Mouse (Mus musculus) kidney, postnatal 25 days (tissue): Measurements from ENCODE around the gene Fgf11.

ENCODE experiments used
- DNase-seq, 2 experiments: peaks; one replicate each; pipeline ENCODE4 v3.0.0; 2021; ENCODE audit warnings: mixed read lengths in 2 of 2

Gene Fgf11

DNA sequence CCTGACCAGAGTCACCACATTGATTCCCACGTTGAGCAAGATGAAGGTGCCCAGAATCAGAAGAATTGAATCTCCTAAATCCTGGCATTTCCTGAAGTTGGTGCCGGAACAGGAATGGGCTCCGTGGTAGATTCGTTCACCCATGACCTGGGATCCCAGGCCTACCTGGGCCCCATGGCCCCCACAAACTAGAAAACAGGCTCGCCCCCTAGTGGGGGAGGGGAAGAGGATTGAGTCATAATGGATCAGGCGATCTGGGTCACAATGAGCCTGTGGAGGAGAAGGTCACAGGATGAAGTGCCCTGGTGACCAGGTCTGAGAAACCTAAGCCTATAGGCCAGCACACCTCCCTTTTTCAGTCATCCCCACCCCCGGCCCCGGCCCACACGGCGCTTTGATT lies 13.5 kb upstream of the Fgf11 start, which contains the start of gene Gm39566:
Gm39566 (minus strand) TSS at position 144 of the 400 bp plus-strand sequence.
- DNase-seq: no peak

DNA sequence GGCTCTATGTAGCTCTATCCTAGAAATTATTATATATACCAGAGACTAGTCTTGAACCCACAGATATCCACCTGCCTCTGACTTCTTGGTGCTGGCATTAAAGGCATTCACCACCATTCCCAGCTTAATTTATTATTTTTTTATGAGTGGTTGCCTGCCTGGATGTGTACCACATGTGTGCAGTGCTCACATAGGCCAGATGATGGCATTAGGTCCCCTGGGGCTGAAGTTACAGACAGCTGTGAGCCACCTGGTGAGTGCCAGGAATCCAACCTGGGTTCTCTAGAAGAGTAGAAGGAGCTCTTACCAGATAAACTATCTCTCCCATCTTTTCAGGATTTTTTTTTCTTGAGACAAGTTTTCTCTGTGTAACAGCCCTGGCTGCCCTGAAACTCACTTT lies 8.6 kb upstream of the Fgf11 start:
- DNase-seq: no peak

DNA sequence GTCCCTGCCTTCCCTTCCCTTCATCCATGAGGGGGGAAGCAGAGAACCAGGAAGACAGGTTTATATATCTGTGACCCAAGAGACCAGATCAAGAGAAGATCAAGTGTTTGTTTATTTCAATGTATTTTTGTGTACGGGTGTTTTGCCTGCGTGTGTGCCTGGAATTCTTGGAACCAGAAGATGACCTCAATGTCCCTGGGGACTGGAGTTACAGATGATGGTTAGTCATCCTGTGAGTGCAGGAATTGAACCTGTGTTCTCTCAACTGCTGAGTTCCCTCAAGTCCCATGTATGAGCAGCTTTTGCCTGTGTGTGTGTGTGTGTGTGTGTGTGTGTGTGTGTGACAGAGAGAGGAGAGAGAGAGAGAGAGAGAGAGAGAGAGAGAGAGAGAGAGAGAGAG lies 6.0 kb upstream of the Fgf11 start:
- DNase-seq: no peak

DNA sequence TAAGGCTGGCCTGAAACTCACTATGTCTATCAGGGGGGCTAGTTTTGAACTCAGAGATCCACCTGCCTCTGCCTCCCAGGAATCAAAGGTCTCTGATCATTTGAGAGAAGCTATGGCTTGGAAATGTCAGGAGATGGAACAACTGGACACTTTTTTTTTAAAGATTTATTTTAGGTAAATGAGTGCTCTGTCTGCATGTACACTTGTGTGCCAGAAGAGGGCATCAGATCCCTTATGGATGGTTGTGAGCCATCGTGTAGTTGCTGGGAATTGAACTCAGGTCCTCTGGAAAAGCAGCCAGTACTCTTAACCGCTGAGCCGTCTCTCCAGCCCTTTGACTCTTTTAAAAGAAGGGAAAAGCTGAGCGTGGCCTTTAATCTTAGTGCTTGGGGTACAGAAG lies 4.7 kb upstream of the Fgf11 start:
- DNase-seq: no peak

DNA sequence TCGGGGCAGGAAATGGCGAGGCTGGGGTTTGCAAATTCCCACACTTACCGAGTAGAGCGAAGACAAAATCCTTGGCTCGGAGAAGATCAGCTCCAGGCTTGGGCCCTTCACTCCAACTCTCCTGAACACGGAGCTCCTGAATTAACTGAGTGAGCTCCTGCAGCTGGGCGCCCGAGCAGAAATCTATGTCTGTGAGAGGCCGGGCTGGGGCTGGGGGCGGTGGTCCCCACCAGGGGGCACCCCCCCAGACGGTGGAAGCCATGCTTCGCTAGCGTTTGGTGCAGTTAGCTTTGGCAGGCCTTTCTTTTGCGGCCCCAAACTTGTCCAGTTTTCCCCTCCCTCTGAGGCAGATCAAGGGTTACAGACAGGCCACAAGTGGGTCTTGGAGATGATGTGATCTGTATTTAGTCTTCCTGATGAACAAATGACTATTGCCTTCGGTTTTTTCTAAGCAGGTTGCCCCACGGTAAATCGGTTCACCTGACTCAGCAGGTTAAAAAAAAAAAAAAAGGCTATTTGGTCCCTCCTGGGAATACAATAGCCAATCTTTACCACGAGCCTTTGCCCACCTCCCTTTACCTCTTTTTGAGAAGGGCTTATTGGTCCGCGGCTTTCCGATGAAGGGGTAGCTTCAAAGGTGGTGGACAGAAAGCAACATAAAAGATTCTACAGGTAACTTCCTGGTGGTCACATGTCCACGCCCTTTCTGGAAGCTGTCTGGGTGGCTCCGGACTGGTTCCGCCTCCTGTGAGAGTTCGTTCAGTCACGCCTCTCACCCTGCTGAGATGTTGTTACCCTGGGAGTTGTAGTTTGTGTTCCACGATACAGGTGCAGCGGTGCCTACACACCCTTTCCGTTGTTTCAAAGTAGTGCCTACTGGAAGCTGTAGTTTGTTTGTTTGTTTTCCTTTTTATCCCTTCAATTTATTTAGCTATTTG lies 3.6 kb upstream of the Fgf11 start, which contains the start of gene Tmem102:
Tmem102 (minus strand) TSS at position 653 of the 938 bp plus-strand sequence.
- peak; percentile 81 to 93 for DNase-seq

DNA sequence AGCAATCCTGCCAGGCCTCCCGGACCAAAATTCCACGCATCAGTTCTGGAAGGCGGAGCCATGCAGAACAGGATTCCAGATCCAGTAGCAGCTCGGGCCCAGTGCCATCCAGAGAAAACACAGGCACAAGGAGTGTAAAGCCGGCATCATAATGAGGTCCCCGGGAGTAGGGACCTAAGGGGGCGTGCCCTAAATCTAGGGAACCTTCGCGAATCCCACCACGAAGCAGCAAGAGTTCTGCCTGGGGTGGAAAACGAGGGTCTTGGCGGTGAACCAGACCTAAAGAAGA lies 2.9 kb upstream of the Fgf11 start:
- DNase-seq: peak; percentile 68 to 71

DNA sequence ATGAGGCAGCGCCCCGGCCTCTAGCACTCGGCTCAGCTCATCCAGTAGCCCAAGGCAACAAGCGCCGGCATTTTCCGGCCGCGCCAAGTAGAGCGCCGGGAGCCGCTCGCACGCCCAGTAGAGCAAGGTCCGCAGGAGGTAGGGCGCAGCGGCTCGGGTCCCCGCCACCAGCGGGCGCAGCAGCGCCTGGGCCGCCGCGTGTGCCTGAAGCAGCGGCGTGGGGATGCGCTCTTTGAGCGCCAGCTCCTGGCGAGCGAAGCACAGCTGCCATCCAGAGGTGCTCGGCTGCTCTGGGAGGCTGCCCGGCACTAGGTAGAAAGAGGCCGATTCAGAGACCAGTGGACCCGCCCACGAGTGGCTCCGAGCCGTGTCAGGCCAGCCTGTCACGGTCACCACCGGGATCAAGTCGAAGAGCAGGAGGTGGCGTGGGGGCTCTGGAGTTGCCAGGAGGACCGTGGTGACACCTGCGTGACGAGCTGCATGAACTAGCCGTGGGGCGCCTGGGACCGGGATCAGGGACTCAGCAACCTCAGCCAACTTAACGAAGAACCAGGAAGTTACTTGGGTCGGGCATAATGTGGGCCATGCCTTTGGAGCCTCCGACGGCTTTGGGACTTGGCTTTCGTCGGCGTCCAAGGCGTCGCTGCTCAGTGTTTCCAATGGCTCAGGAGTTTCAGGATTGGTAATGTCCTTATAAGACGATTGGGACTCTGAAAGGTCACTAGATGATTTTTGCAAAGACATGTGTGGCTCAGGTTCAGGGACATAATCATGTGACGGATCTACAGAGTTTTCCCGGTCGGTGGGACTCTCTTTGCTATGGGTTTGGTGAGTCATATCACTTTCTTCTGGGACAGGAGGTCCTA lies 2.4 kb upstream of the Fgf11 start:
- DNase-seq: peak; percentile 81 to 91

DNA sequence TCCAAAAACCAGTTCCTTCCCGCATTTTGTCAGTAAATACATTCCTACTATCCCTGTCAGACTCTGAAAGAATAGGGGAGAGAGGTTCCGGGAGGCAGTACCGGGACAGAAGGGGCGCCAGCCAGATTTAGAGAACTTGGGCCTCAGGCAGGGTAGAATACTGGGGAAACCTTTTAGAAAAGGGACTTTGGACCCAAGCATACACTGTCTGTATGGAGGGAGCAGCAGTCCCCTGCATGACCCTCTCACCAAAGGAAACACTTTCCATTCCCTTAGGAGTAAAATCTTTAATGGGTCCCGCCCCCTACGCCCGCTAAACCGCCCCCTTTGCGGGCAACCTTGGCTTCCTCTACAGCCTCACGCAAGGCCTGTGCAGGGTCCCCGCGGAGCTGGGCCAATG lies 1.7 kb upstream of the Fgf11 start:
- no peak for DNase-seq

DNA sequence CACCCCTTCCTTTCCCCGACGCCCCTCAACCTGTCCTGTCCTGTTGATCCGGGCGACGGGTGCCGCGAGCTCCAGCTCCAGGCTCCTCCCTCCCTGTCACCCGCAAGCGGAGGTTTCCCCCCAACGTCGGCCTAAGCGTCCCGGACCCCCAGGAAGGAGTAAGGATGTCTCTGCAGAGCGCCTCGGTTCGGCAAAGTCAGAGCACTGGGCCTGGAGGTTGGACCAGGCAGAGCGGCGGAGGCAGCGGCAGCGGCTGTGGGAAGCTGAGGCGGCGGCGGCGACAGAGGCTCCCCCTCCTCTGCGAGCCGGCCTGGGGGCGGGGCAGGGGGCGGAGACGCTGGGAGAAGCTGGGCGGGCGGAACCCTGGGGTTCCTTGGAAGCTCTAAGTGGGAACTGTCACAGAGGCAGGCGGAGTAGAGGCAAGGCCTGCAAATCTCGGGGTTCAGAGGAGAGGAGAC lies 1.0 kb upstream of the Fgf11 start:
- DNase-seq: peak; percentile 86 to 92

DNA sequence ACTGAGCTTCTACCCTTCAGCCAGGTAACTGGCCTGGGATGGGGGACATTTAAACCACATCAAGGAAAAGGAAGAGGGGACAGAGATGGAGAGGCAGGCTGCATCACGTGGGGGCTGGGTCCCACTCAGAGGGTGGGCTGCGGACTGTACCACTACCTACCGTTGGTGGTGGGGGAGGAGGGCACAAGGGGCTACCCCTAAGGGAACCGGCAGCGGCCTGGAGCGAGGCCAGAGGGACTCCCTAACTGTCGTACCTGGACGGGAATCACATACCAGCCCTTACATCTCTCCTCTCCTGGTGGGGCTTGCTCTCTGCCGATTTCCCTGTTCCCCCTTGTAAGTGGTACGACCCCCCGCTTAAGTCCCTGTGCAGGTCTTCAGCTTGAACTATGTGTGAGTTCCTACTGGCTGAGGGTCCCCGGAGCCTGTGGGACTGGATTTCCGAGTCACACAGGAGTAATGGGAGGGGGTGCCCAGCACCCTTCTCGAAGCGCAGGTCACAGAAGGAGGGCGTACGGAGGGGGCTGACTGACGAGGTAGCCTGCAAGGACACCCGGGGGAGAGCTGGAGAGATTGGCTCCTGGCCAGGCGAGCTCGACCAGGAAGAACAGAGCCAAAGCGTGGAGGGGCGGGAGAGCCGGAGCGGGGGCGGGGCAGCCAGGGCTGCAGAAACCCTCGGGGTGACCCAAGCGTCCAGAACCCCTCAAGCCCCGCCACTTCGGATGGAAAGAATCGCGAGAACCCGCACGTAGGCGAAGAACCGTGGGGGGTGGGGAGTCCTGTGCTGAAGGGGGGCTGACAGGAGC lies 1.1 kb downstream of the Fgf11 start:
- DNase-seq: peak; percentile 70 to 81

DNA sequence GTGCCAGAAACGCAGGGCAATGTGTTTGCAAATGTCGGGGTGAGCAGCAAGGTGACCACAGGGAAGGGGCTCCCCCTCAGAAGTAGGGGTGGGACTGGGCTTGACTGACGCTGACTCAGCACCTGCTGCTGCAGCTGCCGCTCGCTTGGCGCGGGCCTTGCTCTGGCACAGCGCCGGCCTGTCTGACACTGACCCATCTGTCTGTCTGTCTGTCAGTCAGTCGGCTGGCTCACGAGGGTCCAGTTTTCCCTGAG lies 1.6 kb downstream of the Fgf11 start:
- no peak for DNase-seq

DNA sequence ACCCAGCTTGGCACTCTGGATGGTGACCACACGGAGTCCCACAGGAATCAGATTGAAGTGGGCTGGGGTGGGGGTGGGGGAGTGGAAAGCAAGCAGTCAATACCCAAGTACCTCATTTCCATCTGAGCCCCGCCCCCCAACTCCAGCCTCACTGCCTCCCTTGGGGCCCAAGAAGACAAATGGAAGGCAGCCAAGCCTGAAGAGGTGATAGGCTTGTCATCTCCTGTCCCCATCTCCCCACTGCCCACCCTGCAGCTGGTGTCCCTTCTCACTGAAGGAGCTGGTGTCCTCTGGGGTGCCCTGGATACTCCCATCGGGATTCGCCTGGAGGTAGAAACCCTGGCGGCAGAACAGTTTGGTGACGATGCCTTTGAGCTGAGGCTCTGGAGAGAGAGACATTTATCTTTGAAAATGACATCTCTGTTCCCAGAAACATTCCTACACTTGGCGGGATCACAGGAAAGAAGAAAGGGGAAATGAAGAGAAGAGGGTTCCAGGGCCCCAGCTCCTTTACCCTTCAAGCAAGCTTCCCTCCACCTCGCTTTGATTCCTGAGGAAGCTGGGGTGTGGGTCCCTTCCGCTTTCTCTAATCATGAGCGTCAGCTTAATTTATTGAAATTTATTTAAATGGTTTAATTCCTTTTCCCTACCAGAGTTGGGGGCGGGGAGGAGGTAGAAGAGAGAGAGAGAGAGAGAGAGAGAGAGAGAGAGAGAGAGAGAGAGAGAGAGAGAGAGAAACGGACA lies 2.1 kb downstream of the Fgf11 start:
- DNase-seq: no peak

DNA sequence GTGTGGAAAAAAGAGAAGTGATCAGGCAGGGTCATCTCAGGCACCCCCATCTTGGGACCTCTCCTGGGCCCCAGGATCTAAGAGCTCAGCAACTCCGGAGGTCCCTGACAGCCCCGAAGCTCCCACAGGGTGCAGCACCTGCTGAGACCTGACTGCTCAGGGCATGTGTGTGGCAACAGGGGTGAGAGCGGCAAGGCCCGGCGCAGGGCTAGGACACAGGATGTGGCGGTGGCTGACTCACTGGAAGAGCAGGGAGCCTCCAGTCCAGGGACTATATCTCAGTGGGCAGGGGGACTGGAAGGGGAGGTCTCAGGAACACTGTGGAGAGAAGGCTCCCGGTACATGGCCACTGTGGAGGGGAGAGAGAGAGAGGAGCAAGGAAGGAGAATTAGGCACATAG lies 3.7 kb downstream of the Fgf11 start:
- DNase-seq: no peak

DNA sequence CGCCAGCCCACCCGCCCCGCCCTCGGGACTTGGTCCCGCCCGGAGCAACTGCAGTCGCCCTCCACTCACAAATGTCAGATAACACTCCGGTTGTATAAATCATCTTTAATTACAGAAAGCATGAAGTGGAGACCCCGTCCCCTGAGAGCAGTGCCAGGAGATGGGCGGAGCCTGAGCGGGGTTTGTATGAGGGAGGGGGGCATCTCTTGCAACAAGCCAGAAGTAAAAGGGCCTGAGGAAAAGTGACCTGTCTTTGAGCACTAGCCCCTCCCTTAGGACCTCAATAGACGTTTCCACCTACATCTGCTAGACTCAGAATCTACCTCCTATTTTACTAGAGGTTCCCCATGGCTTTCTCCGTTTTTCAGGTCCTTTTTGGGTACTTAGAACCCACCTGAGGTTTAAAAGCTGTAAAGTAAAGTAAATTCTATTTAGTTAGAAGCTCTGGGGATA lies 5.6 kb downstream of the Fgf11 start:
- DNase-seq: no peak

DNA sequence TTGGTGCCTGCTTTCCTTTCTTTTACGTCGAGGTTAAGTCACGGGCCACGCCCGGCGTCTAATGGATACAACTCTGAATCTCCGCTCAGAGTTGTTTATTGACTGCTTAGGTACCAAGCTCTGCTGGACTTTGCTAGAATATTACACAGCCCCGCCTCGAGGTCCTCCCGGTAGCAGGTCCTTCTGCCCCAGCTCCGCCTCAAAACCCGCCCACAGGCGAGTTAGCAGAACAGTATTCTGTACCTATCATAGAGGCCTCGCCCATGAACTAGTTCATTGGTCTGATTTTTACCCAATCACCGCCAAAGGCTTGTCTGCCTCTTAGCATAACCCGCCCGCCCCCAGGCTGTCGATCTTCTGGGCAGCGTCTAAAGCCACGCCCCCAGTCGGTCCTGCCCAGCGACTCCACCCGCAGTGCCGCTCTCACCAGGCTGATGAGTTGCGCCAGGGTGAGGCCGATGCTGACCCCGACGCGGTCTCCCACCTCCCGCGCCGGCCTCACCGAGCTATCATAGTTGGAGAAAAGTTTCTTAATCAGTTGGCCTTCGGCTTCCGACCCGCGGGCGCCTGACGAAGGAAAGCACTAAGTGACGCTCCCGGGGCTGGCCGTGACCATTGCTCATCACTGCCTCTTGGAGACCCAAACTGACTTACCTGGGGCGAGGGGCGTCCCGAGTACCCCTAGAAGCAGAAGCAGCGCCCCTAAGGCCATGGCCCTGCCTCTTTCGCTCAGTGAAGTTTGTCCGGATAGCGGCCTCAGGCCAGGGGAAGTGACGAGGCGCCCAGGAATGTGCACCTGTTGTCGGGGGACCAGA lies 6.3 kb downstream of the Fgf11 start, which contains the start of gene Chrnb1:
Chrnb1 (minus strand) TSS at position 776 of the 815 bp plus-strand sequence.
- DNase-seq: peak; percentile 98 to 99

DNA sequence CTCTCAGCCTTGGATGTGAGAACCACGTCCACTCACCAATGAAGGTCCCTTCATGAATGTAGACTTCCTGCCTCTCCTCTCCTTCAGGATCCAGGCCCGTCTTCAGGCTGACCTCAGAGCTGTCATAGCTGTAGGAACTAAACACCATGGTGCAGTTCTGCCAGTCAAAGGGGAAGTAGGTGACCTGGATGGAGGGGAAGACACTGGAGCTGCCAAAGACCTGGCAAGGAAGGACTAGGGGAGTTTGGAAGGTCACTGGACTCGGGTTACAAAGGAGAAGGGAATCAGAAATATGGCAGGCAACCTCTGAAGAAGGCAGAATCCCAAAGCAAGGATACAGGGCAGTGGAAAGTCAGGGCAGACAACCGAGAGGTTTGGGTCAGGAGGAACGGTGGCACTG lies 8.2 kb downstream of the Fgf11 start:
- no peak for DNase-seq

DNA sequence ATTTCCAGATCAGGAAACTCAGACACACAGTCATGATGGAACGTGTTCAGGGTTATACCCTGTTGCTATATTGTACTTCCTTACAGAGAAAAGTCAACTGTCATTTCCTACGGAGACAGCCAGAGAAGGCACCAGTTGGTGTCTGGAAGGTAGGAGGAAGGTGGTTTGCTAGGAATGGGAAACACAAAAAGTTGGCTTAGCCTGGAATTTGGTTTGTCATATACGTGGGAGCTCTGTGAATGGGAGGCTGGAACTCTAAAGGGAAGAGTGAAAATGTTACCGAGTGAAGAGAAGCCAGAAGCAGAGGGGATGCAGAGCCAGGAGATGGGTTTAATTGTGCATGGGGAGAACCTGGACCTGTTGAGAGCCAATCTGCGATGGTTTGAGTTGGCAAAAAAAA lies 10.2 kb downstream of the Fgf11 start:
- DNase-seq: no peak

DNA sequence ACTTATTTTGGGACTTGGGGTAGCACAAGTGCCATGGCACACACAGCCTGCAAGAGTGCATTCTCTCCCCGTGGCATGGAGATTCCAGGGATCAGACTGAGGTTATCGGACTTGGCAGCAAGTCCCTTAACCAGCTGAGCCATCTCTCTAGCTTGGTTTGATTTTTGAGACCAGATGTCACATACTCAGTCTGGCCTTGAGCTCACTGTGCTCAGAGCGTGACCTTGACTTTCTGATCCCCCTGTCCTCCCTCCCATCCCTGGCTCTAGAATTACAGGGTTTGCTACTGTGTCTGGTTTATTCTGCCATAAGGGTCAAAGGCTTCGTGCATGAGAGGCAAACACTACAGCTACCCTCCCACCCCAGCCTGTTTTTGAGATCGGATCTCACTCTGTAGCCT lies 12.2 kb downstream of the Fgf11 start:
- no peak for DNase-seq

DNA sequence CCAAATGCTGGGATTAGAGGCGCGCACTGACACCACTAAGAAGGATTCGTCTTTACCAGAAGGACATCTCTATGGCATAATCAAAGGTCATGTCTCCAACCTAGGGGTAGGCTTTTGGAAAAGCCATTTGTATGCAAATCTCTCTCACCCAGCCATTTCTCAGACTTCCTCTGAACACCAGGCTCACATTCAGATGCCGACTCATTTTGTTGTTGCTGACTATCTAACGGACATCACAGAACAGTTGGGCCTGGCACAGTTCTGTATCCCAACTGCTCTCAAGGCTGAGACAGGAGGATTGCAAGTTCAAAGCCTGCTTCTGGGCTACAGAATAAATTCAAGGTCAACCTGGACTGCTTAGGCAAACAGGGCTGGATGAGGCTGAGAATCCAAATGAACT lies 14.4 kb downstream of the Fgf11 start:
- DNase-seq: no peak

DNA sequence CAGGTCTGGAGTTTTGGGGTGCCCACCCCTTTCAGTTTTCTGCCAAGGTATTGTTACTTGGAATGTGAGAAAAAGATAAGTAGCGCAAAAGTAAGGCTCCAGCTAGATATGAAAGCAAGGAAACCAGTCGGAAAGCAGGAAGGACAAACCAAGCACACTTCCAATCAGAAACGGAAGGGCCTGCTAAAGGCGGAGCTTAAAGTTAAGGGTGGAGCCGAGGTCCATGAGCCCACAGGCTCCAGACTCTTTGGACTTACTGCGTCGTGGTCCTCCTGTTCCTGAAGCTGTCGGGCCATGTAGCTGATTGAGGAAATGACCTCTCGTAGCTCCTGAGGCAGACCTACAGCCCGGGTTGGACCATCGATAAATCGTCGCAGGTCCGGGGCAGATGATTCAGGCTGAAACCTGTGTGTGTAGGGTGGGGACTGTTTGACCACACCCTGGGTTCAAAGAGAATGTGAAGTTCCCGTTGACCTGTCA lies 16.8 kb downstream of the Fgf11 start:
- peak; percentile 45 to 65 for DNase-seq

DNA sequence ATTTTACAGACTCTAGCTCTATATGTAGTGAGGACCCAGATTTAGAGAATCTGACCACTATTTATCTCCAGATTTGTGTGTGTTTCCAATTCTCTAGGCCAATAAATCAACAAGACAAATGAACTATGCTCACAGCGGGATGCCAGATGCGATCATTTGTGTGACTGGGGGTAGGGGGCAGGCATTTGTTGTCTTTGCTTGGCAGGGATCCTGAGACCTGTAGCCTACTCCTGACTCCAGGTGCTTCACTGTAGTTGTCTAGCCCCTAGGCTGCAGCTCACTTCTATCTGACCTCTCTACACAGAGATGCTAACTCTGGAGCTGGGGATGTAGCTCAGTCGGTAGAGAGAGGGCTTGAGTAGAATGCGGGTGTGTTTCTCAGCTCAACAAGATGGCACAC lies 19.8 kb downstream of the Fgf11 start:
- no peak for DNase-seq
